Mouse (Mus musculus): ENCODE data around the gene Dync1li2. TPM values are rescaled to one million over a fixed set of nuclear protein-coding genes. Genes with fewer than 3 reads are reported as not detected.

Gene Dync1li2
- polyA plus RNA-seq, 1 experiment = 8.4 TPM

GRCm38 (mm10) chr8:104434826-104435354 is 8.0 kb downstream of the Dync1li2 start:
- Histone ChIP-seq H3K36me3 (ENCODE audit: control insufficient read depth, insufficient read depth, low read length) (peaks cover 42% of the 10 kb centered on the region), H3K4me1 (ENCODE audit: control insufficient read depth, insufficient read depth, insufficient read length) (peaks cover 10% of the 10 kb centered on the region), H3K4me3 (ENCODE audit: extremely low read depth, insufficient read depth, insufficient read length) (no peak overlapping the region), H3K27ac (ENCODE audit: insufficient read depth, low read length) (no peak overlapping the region), H3K27me3 (ENCODE audit: control insufficient read depth, insufficient read depth, low read length) (no peaks in the 10 kb centered on the region)
- WGBS = 90% methylated on average over 18 of the region's 18 CpGs
- TF ChIP-seq POLR2A (IDR thresholded peaks at IDR 0.05; ENCODE audit: low read depth, low read length) (no peak), CTCF (IDR thresholded peaks at IDR 0.05; ENCODE audit: extremely low read depth, insufficient read depth, insufficient read length, insufficient replicate concordance) (no peak)
- no peak for DNase-seq (ENCODE audit: low read depth in 1 of 2, low spot score in 2 of 2)

DNA sequence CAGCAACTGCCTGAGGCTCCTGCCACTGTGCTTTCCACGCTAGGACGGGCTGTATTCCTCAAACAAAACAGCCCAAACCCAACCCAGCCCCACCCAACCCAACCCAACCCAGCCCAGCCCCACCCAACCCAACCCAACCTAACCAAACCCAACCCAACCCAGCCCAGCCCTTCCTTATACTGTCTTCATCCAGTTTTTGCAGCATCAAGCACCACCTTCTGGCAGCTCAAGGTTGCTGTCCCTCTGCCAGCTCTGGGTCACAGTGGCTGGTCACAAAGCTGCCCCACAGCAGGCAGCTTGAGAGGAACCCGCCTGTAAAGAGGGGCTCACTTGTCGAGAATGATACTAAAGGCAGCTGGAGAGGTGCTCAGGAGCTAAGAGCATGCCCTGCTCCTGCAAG is 8.6 kb downstream of the Dync1li2 start:
- TF ChIP-seq CTCF (IDR thresholded peaks at IDR 0.05; ENCODE audit: extremely low read depth, insufficient read depth, insufficient read length, insufficient replicate concordance) (no peak), POLR2A (IDR thresholded peaks at IDR 0.05; ENCODE audit: low read depth, low read length) (no peak)
- peaks cover 10% of the 10 kb centered on the region for H3K4me1 ChIP-seq (ENCODE audit: control insufficient read depth, insufficient read depth, insufficient read length)
- H3K27ac ChIP-seq (ENCODE audit: insufficient read depth, low read length) = no peak overlapping the region
- no peak overlapping the region for H3K4me3 ChIP-seq (ENCODE audit: extremely low read depth, insufficient read depth, insufficient read length)
- WGBS = 49% methylated on average over 4 of the region's 4 CpGs
- DNase-seq (ENCODE audit: low read depth in 1 of 2, low spot score in 2 of 2) = no peak
- peaks cover 40% of the 10 kb centered on the region for H3K36me3 ChIP-seq (ENCODE audit: control insufficient read depth, insufficient read depth, low read length)
- no peaks in the 10 kb centered on the region for H3K27me3 ChIP-seq (ENCODE audit: control insufficient read depth, insufficient read depth, low read length)

- peaks cover 40% of the 10 kb centered on the region for H3K36me3 ChIP-seq (ENCODE audit: control insufficient read depth, insufficient read depth, low read length)
- 90% methylated on average over 5 of the region's 5 CpGs for WGBS
- TF ChIP-seq POLR2A (IDR thresholded peaks at IDR 0.05; ENCODE audit: low read depth, low read length) (no peak), CTCF (IDR thresholded peaks at IDR 0.05; ENCODE audit: extremely low read depth, insufficient read depth, insufficient read length, insufficient replicate concordance) (no peak)
- no peaks in the 10 kb centered on the region for H3K27me3 ChIP-seq (ENCODE audit: control insufficient read depth, insufficient read depth, low read length)
- no peak overlapping the region for H3K27ac ChIP-seq (ENCODE audit: insufficient read depth, low read length)
- H3K4me1 ChIP-seq (ENCODE audit: control insufficient read depth, insufficient read depth, insufficient read length) = peaks cover 10% of the 10 kb centered on the region
- DNase-seq (ENCODE audit: low read depth in 1 of 2, low spot score in 2 of 2) = no peak
- H3K4me3 ChIP-seq (ENCODE audit: extremely low read depth, insufficient read depth, insufficient read length) = no peak overlapping the region
Observed at GRCm38 (mm10) chr8:104433191-104433842, 9.5 kb downstream of the Dync1li2 start.

DNA sequence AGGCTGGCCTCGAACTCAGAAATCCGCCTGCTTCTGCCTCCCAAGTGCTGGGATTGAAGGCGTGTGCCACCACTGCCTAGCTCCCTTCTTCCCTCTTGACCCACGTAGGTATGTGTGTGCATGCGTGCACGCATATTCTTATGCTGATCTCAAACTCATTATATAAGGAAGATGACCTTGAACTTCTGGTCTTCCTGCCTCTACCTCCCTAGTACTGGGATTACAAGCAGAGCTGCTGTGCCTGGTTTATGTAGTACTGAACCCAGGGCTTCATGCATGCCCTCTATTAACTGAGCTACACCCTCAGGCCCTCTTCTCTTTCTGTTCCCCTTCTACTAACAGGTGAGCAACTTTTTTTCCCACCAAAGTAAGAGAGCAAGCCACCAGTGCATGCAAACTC is 10.2 kb downstream of the Dync1li2 start:
- 98% methylated on average over 6 of the region's 6 CpGs for WGBS
- DNase-seq (ENCODE audit: low read depth in 1 of 2, low spot score in 2 of 2) = no peak
- no peak overlapping the region for H3K27ac ChIP-seq (ENCODE audit: insufficient read depth, low read length)
- no peaks in the 10 kb centered on the region for H3K27me3 ChIP-seq (ENCODE audit: control insufficient read depth, insufficient read depth, low read length)
- peaks cover 42% of the 10 kb centered on the region for H3K36me3 ChIP-seq (ENCODE audit: control insufficient read depth, insufficient read depth, low read length)
- TF ChIP-seq CTCF (IDR thresholded peaks at IDR 0.05; ENCODE audit: extremely low read depth, insufficient read depth, insufficient read length, insufficient replicate concordance) (no peak), POLR2A (IDR thresholded peaks at IDR 0.05; ENCODE audit: low read depth, low read length) (no peak)
- H3K4me3 ChIP-seq (ENCODE audit: extremely low read depth, insufficient read depth, insufficient read length) = no peak overlapping the region
- peaks cover 10% of the 10 kb centered on the region for H3K4me1 ChIP-seq (ENCODE audit: control insufficient read depth, insufficient read depth, insufficient read length)

DNA sequence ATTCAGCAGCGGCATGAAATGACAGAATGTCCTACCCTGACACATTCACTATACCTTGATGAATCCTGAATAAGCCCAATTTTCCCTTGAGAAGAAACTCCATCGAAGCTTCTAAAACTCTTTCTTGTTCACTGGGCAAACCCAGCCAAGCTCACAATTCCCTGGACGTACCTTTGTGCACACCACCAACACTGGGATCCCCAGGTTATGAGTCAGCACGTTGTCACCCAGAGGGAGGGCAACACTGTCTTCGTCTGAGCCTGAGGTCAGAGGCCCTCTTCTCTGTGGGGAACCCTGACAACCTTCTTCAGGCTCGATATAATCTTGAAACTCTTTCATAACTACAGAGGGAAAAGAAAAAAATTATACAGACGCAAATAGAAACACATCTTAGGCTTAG is 12.6 kb downstream of the Dync1li2 start:
- H3K27ac ChIP-seq (ENCODE audit: insufficient read depth, low read length) = no peak overlapping the region
- no peak overlapping the region for H3K4me3 ChIP-seq (ENCODE audit: extremely low read depth, insufficient read depth, insufficient read length)
- WGBS = 92% methylated on average over 7 of the region's 7 CpGs
- no peak for DNase-seq (ENCODE audit: low read depth in 1 of 2, low spot score in 2 of 2)
- TF ChIP-seq CTCF (IDR thresholded peaks at IDR 0.05; ENCODE audit: extremely low read depth, insufficient read depth, insufficient read length, insufficient replicate concordance) (no peak), POLR2A (IDR thresholded peaks at IDR 0.05; ENCODE audit: low read depth, low read length) (no peak)
- H3K27me3 ChIP-seq (ENCODE audit: control insufficient read depth, insufficient read depth, low read length) = no peaks in the 10 kb centered on the region
- peaks cover 2% of the 10 kb centered on the region; the same call in 1 of the 2 replicates for H3K4me1 ChIP-seq (ENCODE audit: control insufficient read depth, insufficient read depth, insufficient read length)
- H3K36me3 ChIP-seq (ENCODE audit: control insufficient read depth, insufficient read depth, low read length) = peaks cover 40% of the 10 kb centered on the region

DNA sequence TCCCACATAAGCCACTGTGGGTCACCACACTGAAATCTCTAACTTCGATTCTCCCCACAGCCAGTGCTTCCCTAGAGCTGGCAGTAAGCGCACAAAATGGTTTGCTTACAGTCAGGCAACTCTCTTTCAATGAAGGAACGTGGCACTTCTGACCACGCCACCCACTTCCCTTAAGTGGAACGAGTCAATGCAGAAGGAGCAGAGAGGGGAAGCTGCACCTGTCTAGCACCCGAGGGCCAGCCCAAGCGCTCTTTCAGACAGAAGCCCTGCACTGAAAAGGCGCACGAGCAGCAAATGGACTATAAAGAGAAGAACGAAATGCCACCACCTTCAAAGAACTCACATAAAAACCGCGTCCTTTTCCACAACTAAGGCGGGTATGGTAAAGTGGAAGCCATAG is 15.1 kb downstream of the Dync1li2 start:
- H3K27me3 ChIP-seq (ENCODE audit: control insufficient read depth, insufficient read depth, low read length) = no peaks in the 10 kb centered on the region
- 58% methylated on average over 13 of the region's 13 CpGs for WGBS
- no peak for DNase-seq (ENCODE audit: low read depth in 1 of 2, low spot score in 2 of 2)
- peaks cover 43% of the 10 kb centered on the region for H3K36me3 ChIP-seq (ENCODE audit: control insufficient read depth, insufficient read depth, low read length)
- H3K4me3 ChIP-seq (ENCODE audit: extremely low read depth, insufficient read depth, insufficient read length) = no peak overlapping the region
- H3K4me1 ChIP-seq (ENCODE audit: control insufficient read depth, insufficient read depth, insufficient read length) = no peaks in the 10 kb centered on the region
- TF ChIP-seq CTCF (IDR thresholded peaks at IDR 0.05; ENCODE audit: extremely low read depth, insufficient read depth, insufficient read length, insufficient replicate concordance) = no peak
- TF ChIP-seq POLR2A (IDR thresholded peaks at IDR 0.05; ENCODE audit: low read depth, low read length) = no peak
- no peak overlapping the region for H3K27ac ChIP-seq (ENCODE audit: insufficient read depth, low read length)

DNA sequence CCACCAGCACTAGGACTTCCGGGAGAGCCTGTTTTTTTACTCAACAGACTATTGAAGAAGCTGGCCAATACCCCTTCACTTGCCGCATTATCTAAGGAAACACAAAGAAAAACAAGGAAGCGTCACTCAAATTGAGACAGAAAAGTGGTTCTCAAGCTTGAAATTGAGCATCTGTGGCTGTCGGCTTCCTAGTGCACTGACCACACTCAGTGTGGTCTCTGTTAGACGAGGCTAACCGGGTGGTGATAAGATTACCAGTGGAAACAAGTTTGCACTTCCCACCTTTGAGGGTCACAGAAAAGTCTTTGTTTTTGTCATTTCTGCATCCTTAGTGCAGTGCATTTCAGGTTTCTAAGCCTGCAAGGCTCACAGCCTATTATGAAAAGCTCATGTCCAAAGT is 20.5 kb downstream of the Dync1li2 start:
- WGBS = 87% methylated on average over 6 of the region's 6 CpGs
- H3K36me3 ChIP-seq (ENCODE audit: control insufficient read depth, insufficient read depth, low read length) = peaks cover 42% of the 10 kb centered on the region

More for the DNA sequence above, 20.5 kb downstream of the Dync1li2 start:
- Histone ChIP-seq H3K27ac (ENCODE audit: insufficient read depth, low read length) (no peak overlapping the region), H3K27me3 (ENCODE audit: control insufficient read depth, insufficient read depth, low read length) (no peaks in the 10 kb centered on the region), H3K4me3 (ENCODE audit: extremely low read depth, insufficient read depth, insufficient read length) (no peak overlapping the region), H3K4me1 (ENCODE audit: control insufficient read depth, insufficient read depth, insufficient read length) (no peaks in the 10 kb centered on the region)
- no peak for TF ChIP-seq CTCF (IDR thresholded peaks at IDR 0.05; ENCODE audit: extremely low read depth, insufficient read depth, insufficient read length, insufficient replicate concordance)
- no peak for TF ChIP-seq POLR2A (IDR thresholded peaks at IDR 0.05; ENCODE audit: low read depth, low read length)
- DNase-seq (ENCODE audit: low read depth in 1 of 2, low spot score in 2 of 2) = no peak
